Mouse (Mus musculus) kidney, postnatal 36 days (tissue): Measurements from ENCODE around the gene H2afx.
"Not testable (repeated sequence)": the region's sequence is repeated elsewhere in the genome, so short reads cannot be mapped to it uniquely, and the experiment has no call there.

Experiments
- DNase-seq, 2 experiments: peaks; one replicate each; pipeline ENCODE4 v3.0.0; 2021 to 2022; ENCODE audit warnings: mixed read lengths in 2 of 2

The H2afx gene

GRCm38 (mm10) chr9:44318826-44319095, 15.7 kb upstream of the H2afx start:
- DNase-seq = peak; percentile 70 to 74

- DNase-seq = peak in 1 of 2 experiments; percentile 52
Observed at GRCm38 (mm10) chr9:44319105-44319886, 15.2 kb upstream of the H2afx start.

- peak; percentile 96 to 97 for DNase-seq
Observed at GRCm38 (mm10) chr9:44319887-44320798, 14.4 kb upstream of the H2afx start, which contains the start of gene C2cd2l. Gene C2cd2l, minus strand, starts transcription at chr9:44320285.

GRCm38 (mm10) chr9:44320799-44321133, 13.7 kb upstream of the H2afx start:
- no peak for DNase-seq

GRCm38 (mm10) chr9:44323656-44324055, 10.8 kb upstream of the H2afx start:
- not testable (repeated sequence) for DNase-seq

- DNase-seq = no peak
Observed at GRCm38 (mm10) chr9:44324147-44324546, 10.3 kb upstream of the H2afx start.

GRCm38 (mm10) chr9:44325032-44325767, 9.3 kb upstream of the H2afx start:
- DNase-seq = not testable (repeated sequence)

GRCm38 (mm10) chr9:44325768-44326370, 8.6 kb upstream of the H2afx start, which contains the start of gene Dpagt1:
Gene Dpagt1, plus strand, starts transcription at chr9:44326019.
- no peak for DNase-seq

GRCm38 (mm10) chr9:44326371-44327063, 8.0 kb upstream of the H2afx start:
- peak; percentile 90 to 95 for DNase-seq

- peak in 1 of 2 experiments; percentile 57 for DNase-seq
Observed at GRCm38 (mm10) chr9:44327064-44327711, 7.3 kb upstream of the H2afx start.

GRCm38 (mm10) chr9:44327926-44328325, 6.6 kb upstream of the H2afx start:
- DNase-seq = no peak

- DNase-seq = no peak
Observed at GRCm38 (mm10) chr9:44330736-44331135, 3.8 kb upstream of the H2afx start.

GRCm38 (mm10) chr9:44332918-44333638, 1.4 kb upstream of the H2afx start:
- DNase-seq = no peak

- peak; percentile 37 to 46 for DNase-seq
Observed at GRCm38 (mm10) chr9:44335331-44336092, 1.0 kb downstream of the H2afx start.

- DNase-seq = no peak
Observed at GRCm38 (mm10) chr9:44336093-44336406, 1.6 kb downstream of the H2afx start.

GRCm38 (mm10) chr9:44336513-44336912, 2.0 kb downstream of the H2afx start:
- DNase-seq = not testable (repeated sequence)

GRCm38 (mm10) chr9:44336964-44337363, 2.5 kb downstream of the H2afx start:
- DNase-seq = no peak

- DNase-seq = no peak
Observed at GRCm38 (mm10) chr9:44337436-44338169, 3.1 kb downstream of the H2afx start.

GRCm38 (mm10) chr9:44338574-44338973, 4.1 kb downstream of the H2afx start:
- no peak for DNase-seq
